Mouse (Mus musculus) adrenal gland, postnatal 14 days (tissue): Measurements from ENCODE around the gene Adrm1. TPM values are rescaled to one million over a fixed set of nuclear protein-coding genes. Genes with fewer than 3 reads are reported as not detected.

Experiments used
- DNase-seq: peaks from one replicate; pipeline ENCODE4 v3.0.0; 2021; ENCODE audit warnings: mixed read lengths
- total RNA-seq: library from RNA; stranded (reverse); gene quantifications from 2 replicates; pipeline ENCODE4 v1.2.3, GENCODE M21; 2021

The Adrm1 gene
- total RNA-seq, 1 experiment from 2014 or later: 126 TPM

- DNase-seq: no peak
These were observed 12.9 kb downstream of the Adrm1 start for GRCm38 (mm10) chr2:180184011-180184751.

- no peak for DNase-seq
These were observed 13.4 kb downstream of the Adrm1 start for GRCm38 (mm10) chr2:180184752-180185109.

DNA sequence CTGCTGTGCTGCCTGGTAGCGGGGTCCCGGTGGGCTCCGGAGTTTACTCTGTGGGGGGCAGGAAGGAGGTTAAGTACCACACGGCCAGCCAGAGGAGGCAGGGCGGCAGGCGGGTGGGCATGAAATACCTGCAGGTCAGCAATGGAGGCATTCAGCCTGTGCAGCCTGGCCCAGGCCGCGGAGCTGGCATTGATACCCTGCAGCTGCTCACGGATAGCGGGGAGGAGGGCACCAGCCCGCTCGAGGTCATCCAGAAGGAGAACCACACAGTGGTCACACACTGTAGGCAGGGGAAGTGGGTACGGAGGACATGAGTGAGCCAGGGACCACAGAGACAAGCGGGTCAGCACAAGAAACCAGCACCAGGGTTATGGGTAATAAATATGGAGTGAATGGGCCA, 14.4 kb downstream of the Adrm1 start:
- no peak for DNase-seq

DNA sequence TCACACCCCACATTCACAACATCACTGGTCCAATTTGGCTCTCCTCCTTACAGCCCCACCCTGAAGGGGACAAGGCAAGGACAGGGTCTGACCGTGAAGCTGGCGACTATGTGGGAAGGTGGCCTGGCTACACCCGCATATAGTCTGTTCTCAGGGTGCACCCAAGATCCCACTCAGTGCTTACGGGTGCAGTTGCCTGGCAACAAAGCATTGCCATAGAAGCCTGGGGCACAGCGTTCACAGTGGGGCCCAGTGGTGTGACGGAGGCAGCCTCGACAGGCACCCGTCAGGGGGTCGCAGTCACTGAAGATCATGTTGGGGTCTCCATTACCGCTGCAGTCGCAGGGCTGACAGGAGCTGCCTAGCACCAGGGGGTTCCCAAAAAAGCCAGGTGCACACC, 16.1 kb downstream of the Adrm1 start:
- no peak for DNase-seq

GRCm38 (mm10) chr2:180196610-180197322, 25.5 kb downstream of the Adrm1 start:
- DNase-seq: no peak

- DNase-seq: no peak
These were observed 26.2 kb downstream of the Adrm1 start for GRCm38 (mm10) chr2:180197323-180198037.

GRCm38 (mm10) chr2:180198782-180199181, 27.5 kb downstream of the Adrm1 start:
- DNase-seq: no peak

DNA sequence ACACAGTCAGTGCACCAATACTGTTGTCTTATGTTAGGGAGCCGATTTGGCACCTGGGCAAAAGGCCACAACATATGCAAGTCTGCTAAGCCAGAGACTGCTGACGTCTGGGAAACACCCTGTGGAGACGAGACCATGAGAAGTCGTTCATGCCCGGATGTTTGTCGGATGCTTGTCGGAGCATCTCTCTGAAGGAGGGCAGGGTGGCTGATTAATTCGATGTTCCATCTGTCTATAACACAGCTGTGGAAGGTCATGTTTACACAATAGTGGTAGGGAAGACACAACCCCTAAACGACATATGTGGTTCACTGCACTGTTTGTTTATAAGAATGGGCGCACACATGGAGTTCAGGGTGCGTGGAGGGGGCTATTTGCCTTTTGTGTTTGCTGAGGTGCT, 29.4 kb downstream of the Adrm1 start:
- DNase-seq: no peak

DNA sequence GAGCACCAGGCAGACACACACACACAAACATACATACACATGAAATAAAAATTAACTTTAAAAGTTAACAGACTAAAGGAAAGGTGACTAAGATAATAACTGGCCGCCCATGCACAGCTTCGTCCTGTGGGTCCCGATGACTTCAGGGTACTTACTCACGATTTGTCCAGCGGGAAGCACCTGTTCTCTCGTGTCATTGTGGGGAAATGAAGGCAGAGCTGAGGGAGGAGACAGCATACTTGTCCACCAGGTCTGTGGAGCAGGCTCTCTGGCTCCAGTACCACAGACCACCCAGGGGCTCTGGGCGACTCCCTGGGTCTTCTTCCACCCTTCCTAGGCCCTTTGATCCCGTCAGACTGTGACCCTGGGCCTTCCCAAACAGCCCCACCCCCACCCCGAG, 30.0 kb downstream of the Adrm1 start:
- DNase-seq: no peak

DNA sequence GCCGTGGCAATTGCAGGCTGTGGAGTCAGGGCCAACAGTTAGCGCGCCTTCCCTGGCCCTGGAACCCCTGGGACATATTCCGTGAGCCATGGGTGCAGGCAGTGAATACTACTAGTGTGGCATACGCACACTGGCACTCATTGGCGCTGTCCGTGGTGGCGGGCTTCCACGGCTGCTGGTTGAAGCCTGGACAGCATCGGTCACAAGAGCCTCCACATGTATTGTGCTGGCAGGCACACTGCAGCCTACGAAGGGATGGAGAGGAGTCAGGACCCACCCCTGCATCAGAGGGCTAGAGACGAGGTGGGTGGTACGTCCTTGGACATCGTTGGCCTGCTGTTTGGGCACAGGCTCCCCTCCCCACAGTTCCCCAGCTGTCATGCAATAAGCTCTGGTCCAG, 31.0 kb downstream of the Adrm1 start:
- DNase-seq: no peak

DNA sequence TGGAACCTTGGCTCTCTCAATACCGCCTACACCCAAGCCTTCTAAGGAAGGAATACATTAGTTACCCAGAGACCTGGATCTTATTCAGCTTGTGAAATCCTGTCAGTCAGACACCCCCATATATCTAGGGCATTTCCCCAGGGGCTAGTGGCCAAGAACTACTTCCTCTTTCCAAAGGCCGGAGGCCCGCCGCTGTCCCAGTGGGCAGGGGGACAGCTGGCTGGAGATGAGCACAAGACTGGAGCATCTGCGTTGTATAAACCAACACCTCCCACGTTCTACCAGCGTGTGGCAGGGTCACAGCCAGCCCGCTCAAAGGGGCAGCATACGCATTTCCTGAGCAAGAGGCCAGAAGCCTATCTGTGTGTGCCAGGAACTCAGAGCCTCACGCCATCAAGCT, 31.5 kb downstream of the Adrm1 start:
- DNase-seq: no peak

GRCm38 (mm10) chr2:180204501-180204900, 33.2 kb downstream of the Adrm1 start:
- DNase-seq: no peak

DNA sequence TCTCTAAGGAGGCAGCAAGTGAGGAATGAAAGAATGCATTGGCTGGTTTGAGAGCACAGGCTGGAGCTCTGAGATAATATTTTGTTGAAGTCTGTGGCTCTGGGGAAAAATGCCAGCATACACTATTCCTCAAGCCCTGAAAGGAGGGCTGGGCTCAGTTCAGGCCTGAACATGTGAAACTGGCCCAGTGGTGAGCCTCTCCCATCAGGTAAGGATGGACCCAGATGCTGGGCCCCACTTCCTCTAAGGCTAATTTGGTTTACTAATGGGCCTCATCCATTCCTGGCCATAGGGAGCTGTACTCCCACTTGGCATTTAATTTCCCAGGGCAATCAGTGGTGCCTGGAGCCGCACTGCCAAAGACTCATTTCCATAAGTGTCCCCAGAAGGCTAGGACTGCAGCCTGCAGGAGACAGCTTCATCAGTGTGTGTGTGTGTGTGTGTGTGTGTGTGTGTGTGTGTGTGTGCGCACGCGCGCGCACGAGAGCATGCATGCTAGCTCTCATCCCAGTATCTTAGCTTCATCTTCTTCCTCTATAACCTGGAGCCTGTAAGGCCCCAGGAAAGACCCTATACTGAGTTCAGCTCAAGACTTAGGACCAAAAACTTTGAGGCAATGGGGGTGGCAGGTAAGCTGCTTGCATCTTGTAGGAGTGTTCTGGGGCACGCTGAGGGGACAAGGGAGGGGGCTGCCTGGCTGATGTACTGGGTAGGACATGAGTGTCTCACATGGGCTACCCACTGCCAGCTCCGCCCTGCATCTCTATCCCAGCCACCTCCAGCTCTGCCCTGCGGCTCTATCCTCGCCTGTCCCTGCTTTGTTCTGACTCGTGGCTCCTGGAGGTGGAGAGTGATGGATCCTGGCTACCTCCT, 34.0 kb downstream of the Adrm1 start:
- no peak for DNase-seq

DNA sequence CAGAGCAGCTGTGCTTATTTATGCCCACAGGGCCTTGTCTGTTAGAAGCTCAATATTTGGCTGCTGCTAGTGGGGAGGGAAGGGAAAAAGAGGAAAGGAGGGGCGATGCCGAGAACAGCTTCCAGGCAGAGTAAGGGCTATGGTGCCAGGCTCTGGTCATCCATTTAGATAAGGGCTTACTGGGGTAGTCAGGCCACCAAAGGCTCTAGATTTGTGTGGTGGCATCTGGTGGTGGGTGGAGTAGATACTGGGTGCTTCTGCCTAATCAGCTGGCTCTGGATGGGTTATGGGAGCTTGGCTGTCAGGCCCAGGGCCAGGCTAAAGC, 34.6 kb downstream of the Adrm1 start:
- no peak for DNase-seq

- DNase-seq: peak; percentile 76
These were observed 36.6 kb downstream of the Adrm1 start for GRCm38 (mm10) chr2:180207840-180208239.

DNA sequence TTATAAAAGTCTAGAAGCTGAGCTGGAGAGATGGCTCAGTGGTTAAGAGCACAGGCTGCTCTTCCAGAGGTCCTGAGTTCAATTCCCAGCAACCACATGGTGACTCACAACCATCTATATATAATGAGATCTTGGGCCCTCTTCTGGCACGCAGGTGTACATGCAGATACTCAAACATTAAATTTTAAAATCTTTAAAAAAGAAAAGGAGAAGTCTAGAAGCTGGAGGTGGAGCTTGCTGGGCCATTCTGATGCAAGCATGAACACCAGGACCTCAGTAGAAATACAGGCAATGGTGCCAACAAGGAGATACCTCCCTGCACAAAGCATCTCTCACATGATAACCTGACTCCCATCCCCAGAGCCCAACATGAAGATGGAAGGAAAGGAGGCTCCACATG, 37.7 kb downstream of the Adrm1 start:
- no peak for DNase-seq

DNA sequence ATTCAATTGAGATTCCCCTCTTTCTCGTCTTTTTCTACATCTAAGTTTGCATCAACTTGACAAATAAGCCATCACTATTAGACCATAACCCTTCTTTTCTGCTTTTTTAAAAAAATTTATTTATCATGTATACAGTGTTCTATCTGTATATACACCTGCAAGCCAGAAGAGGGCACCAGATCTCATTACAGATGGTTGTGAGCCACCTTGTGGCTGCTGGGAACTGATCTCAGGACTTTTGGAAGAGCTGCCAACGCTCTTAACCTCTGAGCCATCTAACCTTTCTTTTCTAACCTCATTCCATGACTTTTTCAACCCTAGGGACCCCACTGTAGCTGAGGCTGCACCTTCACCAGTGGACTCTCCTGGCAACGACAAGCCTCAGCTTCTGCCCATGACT, 41.0 kb downstream of the Adrm1 start:
- no peak for DNase-seq

GRCm38 (mm10) chr2:180214352-180214978, 43.2 kb downstream of the Adrm1 start:
- DNase-seq: peak; percentile 77

DNA sequence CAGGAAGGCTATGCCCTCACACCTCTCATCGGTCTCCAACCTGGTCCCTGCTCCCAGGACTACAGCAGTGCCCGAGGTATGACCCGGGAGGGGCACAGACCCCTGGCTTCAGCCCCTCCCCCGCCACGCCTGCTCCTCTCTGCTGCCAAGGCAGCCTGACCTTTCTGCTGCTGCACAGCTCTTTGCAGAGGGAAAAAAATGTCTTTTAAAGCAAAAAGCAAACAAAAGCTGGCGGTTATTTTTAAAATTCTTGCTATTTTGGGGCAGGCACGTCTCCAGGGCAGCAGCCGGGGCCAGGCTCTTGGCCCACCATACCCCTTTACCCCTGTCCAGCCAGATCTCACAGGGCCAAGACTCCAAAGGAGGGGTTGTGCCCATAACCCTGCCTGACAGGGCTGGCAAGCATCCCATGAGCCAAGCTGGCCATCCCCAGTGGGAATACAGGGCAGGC, 43.8 kb downstream of the Adrm1 start:
- DNase-seq: peak; percentile 69

DNA sequence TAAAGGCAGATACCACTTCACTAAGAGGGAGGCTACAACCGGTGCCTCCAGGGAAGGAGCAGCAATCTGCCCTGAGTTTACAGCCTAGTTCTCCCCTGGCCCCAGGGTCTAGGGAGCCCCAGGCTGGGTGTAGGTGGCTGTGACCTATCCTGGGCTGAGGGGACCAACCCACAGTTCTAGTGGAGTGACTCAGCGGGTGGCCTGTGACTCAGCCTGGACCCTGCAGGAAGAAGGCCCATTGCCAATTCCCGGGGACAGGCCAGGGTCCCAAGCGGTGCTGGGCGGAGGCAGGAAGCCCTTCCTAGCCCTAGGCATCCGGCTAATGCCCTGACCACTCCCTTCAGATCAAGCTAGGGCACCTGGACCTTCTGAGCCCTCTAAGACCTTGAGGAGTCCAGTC, 44.7 kb downstream of the Adrm1 start:
- peak; percentile 82 for DNase-seq

DNA sequence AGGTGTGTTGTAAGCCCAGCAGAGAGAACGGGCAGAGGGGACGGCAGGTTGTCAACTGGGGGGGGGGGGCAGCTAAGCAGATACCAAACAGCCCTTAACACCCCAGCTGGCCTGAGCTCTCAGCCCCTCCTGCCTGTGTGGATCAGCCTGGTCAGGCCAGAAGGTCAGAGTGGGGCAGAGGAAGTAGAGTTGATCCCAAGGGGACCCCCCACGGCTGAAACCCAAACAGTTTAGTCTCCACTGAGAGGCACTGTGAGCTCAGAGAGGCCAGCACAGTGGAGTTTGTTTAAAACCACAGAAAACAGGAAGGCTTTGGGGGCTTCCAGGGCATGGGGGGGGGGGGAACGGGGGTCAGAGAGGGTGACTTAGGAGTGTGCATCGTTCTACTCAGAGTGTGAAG, 45.6 kb downstream of the Adrm1 start:
- DNase-seq: no peak

- DNase-seq: peak; percentile 83
These were observed 46.3 kb downstream of the Adrm1 start for GRCm38 (mm10) chr2:180217587-180217986.
